Mouse (Mus musculus) thymus, postnatal 14 days (tissue): ENCODE results near the gene Fasn.
A peak's percentile ranks its signal among the peaks of the same experiment; 100 is the strongest.

Experiments used
- DNase-seq: peaks from one replicate; pipeline ENCODE4 v3.0.0; 2021

The Fasn gene

DNA sequence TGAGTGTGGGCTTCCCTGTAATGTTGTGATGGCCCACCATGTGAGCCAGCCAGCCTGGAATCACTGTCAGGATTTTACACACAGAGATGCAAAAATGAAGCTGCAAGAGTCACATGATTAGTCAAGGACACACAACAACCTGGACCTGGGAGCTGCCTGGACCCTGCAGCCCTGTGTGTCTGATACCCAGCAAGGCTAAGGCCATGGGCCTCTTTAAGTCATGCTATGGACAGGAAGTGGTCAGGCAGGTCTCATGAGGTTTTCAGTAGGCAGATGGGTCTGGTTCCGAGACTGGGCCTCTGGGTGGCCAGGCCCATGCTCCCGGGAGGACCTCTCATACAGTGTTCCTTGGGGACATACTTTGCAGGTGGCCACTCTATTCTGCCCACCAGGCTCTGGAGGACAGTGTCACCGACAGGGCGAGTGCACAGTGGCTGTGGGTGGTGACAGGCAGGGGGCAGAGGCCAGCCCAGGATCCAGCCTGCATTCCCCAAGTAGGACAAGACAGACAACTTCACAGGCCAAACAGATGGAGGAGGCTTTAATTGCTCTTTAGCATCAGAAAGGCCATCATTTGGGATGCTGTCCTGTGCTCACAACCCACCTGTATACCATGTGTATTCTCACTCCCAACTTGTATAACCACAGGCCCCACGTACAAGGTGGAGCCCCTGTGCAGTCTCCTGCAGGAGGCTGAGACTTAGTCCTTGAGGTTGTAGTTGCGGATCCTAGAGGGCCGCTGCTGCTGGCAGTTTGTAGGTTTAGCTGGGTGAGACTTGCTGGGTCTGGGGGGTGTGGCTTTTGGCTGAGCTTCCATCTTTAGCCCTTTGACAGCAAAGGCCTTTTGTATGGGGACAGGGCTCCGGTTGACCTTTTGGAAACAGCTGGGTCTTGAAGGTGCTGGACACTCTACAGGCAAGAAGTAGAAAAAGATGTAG is 1.9 kb upstream of the Fasn start:
- DNase-seq = no peak

DNA sequence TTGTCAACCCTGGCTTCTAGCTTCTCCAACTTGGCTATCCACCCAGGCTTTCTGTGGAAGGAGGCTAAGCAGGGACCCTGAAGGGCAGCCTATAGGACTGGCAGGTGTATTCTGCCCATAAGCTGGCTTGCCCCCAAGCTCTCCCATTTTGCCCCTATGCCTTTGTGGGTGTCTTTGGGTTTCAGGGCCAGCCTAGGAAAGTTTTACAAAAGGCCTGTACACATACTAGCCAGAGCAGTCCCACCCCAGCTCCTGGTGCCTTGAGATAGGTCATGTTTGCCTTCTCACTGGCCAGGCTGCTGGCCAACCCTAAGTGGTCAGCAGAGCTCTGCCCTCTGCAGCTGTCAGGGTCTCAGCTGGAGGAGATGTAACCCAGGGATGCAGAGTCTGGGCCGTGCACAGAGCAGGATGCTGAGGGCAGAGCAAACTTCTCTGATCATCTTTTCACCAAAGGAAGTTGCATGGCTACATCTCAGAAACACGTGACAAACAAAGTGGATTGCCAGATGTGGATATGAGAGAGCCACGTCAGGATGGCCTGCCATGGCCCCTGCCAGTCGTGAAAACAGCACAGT is 1.0 kb upstream of the Fasn start:
- peak; percentile 26 for DNase-seq

DNA sequence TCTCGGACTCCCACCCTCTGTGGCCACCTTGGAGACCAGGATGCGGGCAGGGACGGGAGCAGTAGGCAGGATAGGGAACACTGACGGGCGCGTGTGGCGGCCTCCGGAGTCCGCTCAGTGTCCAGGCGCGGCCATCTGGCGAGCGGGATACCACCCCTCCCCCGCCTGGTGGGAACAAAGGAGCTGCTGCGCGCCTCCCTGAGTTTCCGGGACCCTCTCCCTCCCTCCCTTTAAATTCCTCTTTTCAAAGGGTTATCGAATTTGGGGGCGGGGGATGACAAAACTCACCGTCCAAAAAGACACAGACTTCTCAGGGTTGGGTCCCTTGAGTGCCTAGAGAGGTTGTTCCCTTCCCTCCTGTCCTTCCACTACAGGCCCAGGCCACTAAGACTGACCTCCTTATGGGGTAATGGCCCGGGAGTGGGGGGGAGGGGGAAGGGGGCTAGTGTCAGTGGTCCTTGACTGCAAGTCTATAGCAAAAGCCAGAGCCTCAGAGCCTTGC is 491 bp upstream of the Fasn start:
- no peak for DNase-seq

DNA sequence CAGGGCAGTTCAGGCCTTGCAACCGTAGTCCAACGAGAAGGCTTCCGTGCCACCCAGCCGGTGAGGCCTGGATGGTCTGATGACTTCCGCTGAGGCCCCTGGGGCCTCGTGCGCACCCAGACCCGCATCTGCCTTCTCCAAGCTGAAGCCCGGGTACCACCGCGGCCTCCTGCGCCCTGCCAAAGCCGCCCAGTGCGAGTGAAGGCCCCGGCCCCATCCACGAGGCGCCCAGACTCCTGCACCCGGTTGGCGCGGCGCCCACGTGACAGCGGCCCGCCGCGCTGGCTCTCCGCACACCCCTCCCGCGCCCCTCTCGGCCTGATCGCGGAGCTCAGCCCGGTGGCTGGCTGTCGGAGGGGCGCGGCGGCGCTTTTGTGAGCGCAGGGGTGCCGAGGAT is 798 bp downstream of the Fasn start:
- no peak for DNase-seq

DNA sequence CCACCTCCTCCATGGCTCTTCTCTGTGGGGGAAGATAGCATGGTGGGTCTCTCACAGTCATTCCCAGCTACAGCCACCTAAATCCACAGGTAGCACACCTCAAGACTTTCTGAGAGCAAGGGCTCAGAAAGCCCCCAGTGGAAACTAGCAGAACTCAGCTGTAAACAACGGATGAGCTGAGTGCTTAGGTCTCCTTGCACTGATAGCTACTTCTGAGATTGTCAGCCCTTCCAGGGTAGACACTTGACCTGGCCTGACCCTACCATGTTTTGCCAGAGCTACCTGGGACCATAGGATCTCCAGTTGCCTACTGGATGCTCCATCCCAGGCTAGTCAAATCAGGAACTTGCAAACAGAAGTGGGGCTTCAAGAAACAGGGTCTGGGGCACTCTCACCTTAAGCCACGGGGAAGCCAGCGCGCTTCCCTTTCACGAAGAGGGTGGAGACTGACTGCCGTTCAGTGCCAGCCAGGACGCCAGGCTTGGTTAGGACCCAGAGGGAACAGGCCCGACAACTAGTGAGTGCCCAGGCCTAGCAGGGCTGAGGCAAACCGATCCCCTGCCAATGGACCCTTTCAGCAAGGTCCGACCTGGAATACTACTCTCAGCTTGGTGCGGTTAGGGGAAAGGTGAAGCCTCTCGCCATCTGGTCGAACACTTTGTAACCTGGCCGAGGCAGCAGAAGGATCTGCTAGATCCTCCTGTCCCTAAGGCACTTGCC is 1.4 kb downstream of the Fasn start:
- DNase-seq = peak; percentile 41

DNA sequence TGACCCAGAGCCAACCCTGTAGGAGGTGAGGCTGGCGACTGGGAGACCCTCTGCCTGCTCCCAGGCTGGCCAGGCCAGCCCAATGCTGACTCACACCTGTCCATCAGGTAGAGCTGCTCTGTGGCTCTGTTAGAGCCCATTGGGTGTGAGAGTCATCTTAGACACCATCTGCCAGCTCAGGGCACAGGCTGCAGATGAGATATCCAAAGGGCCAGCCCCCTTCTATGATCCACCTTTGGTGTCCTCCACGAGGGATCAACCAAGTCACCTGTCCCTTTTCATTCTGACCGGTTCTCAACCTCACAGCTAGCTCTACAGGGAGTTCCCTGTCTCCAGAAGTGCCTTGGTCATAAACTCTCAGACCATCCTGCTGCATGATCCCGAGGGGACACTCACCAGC is 2.0 kb downstream of the Fasn start:
- DNase-seq = no peak

DNA sequence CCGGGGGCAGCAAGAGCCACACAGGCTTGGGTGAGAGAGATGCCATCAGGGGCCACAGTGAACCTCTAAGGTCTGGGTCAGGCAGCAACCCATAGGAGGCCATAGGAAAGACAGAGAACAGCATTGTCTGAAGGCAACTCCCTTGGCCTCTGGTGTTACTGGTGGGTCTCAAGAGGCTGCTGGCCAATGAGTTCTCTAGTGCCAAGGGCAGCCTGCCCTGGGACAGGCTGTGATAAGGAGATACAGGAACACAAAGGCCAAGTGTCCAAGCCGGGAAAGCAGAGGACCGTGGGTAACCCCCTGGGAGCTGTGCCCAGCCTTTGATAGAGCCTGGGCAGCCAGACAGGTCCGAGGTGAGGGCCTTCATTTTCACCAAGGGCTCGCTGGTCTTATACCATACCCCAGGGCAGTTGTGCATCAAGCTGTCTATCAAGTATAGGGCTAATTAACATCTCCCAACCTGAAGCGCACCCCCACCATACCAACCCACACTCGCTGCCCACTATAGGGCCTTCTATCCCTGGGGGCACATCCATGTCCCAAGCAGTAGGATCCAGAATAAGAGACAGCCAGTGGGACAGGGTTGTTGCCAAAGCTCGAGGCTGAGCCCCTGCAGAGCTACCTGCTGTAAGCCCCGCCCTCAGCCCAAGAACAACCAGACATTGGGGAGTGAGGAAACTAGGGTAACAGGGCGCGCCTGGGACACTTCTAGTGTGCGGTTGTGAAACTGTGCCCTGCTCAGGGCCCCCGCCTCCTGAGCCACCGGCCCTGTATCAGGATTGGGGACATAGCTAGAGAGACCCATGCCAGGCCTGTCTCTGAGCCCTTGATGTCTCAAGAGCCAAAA is 3.0 kb downstream of the Fasn start:
- DNase-seq = no peak

DNA sequence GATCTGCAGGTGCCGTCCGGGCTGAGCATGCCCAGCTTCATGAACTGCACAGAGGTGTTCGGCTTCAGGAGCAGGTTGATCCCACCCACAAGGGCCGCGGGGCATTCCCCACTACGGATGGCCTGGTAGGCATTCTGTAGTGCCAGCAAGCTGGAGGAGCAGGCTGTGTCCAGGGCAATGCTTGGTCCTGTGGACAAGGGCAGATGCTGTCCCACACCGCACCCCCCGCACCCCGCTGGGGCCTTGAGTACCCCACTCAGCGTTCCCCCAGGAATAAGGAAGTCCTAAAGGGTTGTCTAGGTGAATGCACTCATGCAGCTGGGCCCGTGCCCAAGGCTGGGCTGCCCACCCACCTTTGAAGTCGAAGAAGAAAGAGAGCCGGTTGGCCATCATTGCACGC is 3.8 kb downstream of the Fasn start:
- DNase-seq = no peak

DNA sequence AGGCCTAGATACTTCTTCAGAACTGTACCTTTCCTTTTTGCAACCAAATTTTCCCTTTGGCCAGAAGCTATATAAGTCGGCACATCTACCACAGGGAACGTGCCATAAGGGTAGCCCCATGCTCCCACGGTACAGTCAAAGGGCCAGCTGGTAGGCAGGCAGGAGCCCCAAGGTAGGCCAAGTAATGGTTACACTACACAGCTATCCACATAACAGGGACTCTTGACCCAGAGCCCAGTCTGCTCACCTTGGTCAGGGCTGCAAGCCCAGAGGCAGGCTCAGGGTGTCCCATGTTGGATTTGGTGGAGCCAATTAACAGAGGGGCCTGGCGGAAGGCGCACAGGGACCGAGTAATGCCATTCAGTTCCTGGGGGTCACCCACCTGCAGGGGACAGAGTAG is 4.8 kb downstream of the Fasn start:
- no peak for DNase-seq

DNA sequence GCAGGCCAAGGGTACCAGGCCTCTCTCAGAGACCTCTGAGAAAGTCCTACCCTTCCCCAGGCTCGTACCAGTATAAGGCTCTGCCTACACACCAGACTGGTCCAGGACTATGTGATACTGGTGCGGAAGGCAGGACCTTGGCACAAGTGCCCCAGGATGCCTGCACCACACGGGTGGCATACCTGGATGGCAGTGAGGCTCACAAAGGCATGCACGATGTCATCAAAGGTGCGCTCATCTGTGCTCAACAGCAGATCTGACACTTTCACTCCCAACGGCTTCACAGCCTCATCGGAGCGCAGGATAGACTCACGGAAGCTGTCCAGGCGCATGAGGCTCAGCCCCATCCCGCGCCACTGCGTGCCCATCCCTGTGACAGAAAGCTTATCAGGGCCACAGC is 6.1 kb downstream of the Fasn start:
- DNase-seq = no peak

DNA sequence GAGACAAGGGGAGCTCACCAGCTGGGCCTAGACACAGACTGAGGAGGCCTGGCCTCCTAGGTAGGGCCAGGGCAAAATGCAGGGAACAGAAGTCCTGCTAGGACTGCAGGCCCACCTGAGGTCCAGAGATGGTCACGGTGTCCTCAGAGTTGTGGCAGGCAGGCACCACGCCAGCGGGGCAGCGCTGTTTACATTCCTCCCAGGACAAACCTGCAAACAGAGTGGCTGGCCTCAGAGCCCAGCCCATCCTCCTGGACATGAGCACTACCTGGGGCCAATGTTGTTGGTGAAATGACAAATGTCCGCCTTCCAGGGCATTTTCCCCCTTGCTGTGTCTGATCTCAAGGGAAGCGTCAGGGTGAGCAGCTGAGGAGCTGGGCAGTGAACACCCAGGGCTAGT is 7.0 kb downstream of the Fasn start:
- DNase-seq = no peak

DNA sequence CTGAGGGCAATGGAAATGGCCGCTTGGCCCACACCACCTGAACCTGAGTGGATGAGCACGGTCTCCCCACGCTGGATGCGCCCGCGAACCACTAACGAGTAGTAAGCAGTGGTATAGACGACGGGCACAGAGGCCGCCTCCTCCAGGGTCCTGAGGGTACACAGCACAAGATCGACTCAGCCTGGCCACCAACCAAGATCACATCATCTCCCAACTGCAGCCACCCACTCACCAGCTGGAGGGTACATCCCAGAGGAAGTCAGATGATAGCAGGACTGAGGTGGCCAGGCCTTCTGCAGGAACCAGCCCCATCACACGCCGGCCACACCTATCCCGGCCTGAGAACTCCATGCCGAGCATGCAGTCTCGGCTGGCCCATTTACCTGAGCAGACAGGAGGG is 12.3 kb downstream of the Fasn start:
- DNase-seq = no peak

DNA sequence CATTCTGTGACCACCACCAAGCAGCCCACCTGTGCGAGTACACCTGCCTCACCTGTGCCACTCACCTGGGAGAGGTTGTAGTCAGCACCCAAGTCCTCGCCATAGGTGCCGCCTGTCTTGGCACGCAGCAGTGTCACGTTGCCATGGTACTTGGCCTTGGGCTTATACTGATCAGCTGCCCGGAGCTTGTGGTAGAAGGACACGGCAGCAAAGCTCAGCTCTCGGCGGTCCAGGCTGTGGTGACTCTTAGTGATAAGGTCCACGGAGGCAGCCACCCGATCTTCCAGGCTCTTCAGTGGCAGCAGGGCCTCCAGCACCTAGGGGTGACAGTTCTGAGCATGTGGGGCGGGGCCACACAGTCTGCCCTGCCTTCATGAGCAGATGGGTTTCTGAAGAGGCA is 16.3 kb downstream of the Fasn start:
- DNase-seq = no peak

DNA sequence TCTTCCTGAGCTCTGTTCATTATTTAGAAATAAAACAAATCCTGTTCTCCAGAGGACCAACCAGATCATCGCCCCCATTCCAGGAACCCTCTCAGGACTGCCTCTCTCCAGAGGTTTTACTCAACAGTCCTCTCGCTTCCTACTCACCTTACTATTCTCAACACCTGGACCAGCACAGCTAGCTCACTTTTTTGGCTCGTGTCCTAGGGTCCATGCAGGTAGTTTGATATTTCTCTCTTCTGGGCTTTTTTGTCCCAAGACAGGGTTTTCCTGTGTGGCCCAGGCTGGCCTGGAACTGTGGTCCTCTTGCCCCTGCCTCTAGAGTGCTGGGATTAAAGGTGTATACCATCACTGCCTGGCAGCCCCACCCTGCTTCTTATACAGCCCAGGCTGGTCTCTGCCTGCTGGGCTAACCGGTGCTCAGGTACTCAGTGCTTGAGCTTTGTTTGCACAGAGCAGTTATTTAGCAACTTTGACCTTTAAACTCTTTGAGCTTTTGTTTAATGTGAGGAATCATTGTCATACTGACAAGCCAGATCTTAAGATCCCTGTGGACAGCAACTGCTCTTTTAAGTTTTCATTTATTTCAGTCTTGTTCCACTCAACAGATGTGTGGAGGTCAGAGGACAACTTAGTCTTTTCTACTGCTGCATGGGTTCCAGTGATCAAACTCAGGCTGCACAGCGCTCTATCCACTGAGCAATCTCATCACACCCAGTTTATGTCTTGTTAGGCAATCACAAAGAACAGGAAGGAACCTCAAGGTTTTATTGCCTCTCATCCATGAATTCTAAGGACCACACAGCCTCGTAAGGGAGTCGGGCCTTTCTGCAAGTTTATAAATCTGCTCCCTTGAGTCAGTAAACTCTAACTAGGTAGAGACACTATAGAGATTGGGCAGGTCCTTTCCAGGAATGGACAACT is 18.7 kb downstream of the Fasn start:
- no peak for DNase-seq

DNA sequence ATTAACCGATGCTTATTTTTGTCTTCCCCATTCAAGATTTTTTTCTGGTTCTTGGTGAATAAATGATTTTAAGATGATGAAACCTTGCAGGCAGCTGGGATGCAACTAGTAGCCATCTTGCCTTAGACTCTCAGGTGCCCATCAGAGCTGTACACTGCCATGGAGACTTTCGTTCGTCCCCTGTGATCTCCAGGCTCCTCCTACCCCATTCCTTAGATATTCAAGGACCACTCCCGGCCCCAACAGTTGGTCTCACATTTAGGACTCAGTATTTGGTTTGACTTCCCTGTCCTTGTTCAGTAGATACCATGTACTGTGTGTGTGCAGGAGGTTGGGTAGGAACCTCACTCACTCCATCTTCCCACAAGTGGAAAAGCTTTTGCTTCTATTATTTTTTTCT is 19.6 kb downstream of the Fasn start:
- DNase-seq = no peak

DNA sequence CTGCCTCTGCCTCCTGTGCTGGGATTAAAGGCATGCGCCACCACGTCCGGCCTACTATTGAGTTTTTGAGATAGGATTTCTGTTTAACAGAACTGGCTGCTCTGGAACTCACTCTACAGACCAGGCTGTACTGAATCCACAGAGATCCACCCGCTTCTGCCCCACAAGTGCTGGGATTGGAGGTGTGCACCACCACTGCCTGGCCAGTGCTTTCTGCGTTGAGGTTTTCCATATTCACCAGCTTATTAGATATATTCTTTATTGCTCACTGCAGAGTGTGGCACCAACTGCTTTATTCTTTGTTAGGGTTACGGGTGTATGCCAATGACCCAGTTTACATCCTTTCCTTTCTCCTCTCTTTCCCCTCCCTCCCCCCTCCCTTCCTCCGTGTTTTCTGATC is 20.1 kb downstream of the Fasn start:
- DNase-seq = no peak

DNA sequence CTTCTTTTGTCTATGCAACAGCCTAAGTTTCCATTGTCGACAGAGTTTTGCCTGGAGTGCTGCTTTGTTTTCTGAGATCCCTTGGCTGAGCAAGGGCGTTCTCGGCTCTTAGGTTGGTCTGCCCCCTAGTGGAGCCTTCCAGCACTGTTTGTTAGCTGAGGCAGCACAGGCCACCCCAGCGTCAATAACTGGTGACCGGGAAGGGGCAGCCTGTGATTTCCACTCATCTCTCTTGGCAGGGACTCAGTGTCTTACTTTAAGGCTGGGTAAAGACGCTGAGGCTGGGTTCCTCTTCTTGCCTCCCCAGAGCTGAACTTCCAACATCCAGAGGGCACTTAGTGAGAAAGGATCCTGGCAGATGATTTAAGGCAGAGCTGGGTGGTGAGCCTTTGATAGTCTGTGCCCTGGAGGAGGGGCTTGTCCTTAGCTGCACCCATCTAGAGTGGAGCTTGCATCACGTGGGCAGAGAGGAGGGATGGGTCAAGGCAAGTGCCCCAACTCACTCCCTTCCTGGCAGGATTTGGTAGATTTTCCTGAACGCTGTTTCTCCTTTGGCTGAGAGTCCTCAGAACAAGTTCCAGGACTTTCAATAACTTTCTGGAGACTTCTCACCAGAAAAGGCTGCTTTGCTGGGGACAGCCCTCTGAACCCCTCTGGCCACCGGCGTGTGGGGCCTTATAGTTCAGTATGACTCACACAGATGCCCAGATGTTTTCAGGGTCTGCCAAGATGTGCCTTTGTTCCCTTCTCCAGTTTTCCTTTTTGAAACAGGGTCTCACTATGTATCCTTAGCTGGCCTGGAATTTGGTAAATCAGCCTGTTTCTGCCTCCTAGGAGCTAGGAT is 24.1 kb downstream of the Fasn start:
- DNase-seq = peak; percentile 85

DNA sequence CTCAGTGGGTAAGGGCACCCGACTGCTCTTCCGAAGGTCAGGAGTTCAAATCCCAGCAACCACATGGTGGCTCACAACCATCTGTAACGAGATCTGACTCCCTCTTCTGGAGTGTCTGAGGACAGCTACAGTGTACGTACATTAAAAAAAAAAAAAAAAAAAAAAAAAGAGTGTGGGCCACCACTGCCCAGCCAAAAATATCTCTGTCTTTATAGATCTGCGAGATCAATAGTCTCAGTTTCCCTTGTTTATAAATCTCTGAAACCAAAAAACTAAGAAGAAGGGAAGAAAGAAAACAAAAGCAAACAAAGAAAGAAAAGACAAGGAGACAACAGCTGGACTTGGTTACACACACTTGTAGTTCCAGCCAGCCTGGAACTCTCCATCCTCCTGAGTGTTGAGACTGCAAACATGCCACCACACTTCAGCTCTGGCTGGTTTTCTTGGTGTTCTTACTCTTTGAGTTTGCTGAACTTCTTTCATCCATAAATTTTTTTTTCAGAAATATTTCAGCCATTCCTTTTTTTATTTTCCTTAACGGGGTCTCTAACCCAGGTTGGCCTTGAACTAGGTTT is 24.9 kb downstream of the Fasn start:
- DNase-seq = no peak

DNA sequence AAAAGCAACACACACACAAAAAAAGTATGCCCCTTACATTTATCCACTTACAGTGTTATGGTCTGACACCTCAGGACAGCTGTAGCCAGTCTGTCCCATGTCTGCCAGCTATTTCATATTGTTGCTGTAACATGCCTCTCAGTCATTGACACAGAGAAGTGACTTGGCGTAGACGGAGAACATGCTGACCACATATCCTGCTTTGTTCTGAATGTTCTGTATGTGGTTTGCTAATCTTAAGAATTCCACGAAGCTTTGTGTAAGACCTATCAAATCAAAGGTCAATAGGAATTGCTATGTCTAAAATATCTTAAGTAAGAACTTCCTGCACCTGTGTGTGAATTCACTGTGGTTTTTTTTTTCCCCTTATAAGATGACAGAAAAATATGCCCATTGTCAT is 26.1 kb downstream of the Fasn start:
- no peak for DNase-seq

DNA sequence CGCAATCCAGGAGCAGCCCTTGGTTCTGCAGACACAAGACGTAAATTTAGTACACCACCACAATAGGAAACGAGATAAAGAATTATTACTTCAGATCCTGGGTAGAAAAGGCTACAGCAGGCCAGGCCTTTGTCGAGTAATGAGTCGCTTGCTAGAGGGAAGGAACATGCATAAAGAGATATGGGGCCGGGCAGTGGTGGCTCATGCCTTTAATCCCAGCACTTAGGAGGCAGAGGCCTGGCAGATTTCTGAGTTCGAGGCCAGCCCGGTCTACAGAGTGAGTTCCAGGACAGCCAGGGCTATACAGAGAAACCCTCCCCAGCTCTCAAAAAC is 27.8 kb downstream of the Fasn start:
- no peak for DNase-seq
